Mouse (Mus musculus) mesoderm, embryonic 11.5 days (tissue): ENCODE results near the gene Slco3a1.
"Not testable (repeated sequence)": the region's sequence is repeated elsewhere in the genome, so short reads cannot be mapped to it uniquely, and the experiment has no call there.

Source experiments
- DNase-seq: peaks from one replicate; pipeline ENCODE4 v3.0.0-alpha.2; 2012; ENCODE audit warnings: low read depth, low spot score

Slco3a1 gene

GRCm38 (mm10) chr7:74429252-74429651 is 125.3 kb downstream of the Slco3a1 start:
- no peak for DNase-seq

DNA sequence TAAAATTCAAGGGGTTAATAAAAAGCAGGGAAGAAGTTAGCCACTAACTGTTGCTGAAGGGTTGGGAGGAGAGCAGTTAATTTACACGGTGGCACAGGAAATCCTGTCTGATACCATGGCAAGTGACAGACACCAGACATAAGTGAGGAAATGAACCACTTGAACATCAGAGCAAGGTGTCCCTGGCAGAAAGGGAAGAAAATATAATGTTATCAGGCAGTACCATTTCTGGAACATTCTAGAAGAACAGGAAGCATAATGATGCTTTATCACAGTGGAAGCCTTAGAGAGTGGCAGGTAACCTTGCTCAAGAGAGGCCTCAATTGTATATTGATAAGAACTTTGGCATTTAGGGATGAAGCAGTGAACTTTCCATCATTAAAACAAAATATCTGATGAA is 127.4 kb downstream of the Slco3a1 start:
- DNase-seq = no peak

GRCm38 (mm10) chr7:74425941-74426340 is 128.6 kb downstream of the Slco3a1 start:
- no peak for DNase-seq

DNA sequence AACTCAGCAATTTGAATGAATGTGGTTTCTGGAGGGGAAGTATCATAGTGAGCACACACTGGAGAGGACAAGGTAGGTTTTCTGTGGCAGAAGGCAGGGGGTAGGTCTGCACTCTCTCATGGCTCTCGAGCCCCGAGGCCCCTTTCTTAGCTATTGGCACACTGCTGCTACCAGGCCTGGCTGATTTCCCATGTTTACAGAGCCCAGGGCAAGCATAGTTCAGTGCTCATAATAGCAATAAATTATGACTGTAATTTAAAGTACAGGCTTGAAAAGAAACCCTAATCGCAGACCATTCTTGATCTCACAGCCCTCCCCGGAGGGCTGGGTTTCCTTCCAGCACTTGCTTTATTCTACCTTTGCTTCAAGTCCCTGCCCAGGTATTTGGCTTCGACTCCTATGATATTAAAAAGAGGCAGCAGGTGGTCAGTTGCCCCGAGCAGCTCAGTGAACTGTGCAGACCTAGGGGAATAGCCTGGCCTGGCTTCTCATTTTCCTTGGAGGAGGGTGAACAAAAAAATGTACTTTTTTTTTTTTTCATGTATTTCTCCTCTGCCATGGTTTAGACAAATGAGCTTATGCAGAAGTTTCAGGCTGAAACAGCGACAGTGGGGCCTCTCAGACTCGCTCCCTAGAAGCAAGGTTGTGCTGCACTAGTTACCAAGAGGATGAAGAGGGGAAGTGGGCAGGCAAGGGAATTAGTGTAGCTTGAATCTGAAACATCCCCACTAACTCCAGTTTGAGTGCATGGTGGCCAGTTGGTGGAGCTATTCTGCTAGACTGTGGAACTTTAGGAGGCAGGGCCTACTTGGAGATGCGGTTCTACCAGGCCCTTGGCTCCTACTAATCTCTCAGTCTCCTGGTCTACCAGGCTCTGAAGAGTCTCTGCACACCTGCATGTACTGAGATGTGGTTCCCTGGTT is 130.4 kb downstream of the Slco3a1 start:
- no peak for DNase-seq

GRCm38 (mm10) chr7:74423316-74423715 is 131.3 kb downstream of the Slco3a1 start:
- DNase-seq = no peak

- DNase-seq = no peak
These were observed 131.8 kb downstream of the Slco3a1 start for GRCm38 (mm10) chr7:74422731-74423130.

GRCm38 (mm10) chr7:74422002-74422401 is 132.6 kb downstream of the Slco3a1 start:
- DNase-seq = no peak

GRCm38 (mm10) chr7:74421591-74421990 is 133.0 kb downstream of the Slco3a1 start:
- no peak for DNase-seq

DNA sequence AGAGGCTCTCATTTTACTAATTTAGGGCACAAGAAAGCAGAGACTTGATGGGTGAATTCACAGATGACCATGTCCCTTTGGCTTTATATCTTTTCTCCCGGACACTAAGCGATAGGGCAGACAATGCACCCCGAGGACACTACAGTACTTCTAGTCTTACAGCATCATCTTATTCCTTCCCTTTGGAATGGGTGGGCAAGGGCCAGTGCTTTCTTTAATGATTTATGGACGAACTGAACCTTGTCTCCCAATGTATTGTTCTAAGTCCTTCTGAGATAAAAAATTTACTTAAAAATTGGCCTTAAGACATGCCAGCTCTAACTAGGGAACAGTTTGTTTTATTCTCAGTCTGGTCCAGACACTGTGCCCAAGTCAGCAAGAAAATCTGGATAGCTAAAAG is 134.9 kb downstream of the Slco3a1 start:
- no peak for DNase-seq

- peak; percentile 55 for DNase-seq
These were observed 137.6 kb downstream of the Slco3a1 start for GRCm38 (mm10) chr7:74417009-74417408.

DNA sequence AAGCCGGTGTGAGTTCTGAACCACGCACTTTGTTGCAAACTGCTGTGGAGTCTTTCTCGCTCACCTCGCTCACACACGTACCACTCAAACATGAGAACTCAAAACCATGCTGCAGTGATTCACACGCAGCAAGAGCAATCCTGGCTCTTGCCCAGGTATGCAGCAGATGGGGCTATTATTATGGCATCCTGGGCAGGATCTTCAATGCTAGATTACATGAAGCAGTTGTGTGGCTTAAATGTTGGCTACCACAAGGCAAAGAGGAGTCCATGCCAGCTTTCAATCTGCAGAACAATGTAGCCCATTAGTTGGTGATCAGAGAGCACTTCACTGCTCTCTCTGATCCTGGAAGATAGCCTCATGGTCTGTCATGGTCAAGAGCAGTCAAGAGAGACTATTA is 139.3 kb downstream of the Slco3a1 start:
- DNase-seq = no peak

- no peak for DNase-seq
These were observed 140.6 kb downstream of the Slco3a1 start for GRCm38 (mm10) chr7:74413738-74414716.

DNA sequence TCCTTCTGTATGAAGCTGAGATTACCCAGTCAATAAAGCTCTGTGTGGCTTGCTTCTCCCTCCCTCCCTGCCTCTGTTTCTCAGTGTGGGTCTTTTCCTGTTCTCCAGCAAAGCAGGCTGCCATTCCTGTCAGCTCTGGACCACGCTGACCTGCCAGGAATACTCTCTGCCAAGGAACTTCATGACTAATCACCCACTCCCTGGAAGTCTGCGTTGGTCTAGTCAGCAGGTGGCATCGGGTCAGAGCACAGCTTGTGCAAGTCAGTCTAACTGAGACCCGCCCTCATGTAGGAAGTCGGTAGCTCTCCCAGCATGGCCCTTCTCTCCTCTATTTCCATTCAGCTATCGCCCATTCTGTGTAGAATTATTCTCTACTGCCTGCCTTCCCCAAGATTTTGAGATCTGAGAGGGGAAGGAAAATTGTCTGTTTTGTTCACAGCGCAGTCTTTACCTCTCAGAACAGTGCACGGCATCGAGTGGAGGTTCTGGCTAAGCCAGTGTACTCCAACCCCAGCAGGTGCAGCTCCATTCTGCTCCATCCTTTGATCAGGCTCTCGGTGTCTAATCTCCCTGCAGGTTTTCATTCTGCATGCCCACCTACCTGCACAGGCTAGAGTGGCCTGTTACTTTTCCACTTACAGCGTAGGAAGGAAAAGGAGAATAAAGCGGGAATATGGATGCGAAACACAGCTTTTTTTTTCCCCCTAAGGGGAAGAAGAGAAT is 145.8 kb downstream of the Slco3a1 start:
- no peak for DNase-seq

DNA sequence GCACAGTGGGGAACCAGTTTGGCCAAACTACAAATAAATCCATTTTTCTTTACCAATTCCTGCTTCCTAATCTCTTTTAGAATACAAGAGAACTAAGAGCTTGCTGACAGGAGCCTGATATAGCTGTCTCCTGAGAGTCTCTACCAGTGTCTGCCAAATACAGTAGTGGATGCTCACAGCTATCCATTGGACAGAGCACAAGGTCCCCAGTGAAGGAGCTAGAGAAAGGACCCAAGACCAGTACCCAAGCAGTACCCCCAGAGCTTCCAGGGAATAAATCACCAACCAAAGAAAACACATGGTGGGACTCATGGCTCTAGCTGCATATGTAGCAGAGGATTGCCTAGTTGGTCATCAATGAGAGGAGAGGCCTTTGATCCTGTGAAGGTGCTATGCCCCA is 146.7 kb downstream of the Slco3a1 start:
- DNase-seq = not testable (repeated sequence)

DNA sequence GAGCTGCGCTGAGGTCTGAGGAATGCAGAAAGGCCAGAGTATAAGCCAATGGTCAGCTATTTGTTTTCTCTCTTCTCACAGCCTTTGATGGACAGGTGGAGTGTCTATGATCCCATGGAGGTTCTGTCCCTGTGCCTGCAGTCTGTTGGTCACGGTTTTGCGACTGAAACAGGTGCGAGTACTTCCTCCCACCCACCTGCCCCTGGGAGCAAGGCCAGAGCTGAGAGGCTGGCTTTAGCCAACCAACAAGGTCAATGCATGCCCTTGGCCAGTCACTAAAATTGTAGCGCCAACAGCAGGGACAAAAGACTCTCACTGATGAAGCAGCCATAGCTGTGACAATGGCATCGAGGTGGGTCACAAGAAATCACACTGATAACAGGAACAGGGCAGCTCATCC is 154.9 kb downstream of the Slco3a1 start:
- DNase-seq = no peak

DNA sequence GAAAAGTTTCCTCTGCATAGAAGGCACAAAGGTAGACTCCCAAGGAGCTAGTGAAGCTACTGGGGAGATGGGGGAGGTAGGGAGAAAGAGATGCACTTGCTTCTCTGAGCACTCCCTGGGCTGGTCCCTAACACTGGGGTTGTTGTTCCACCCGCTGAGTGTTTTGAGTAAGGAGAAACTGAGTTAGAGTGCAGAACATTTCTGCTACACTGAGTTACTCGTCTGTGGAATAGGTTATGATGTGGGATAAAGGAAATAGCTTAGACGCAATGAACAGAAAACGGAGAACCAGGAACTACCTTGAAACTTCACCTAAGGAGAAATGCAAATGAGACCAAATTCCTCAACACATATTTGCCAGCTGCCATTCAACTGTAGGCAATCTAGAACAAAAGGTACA is 155.4 kb downstream of the Slco3a1 start:
- DNase-seq = no peak

DNA sequence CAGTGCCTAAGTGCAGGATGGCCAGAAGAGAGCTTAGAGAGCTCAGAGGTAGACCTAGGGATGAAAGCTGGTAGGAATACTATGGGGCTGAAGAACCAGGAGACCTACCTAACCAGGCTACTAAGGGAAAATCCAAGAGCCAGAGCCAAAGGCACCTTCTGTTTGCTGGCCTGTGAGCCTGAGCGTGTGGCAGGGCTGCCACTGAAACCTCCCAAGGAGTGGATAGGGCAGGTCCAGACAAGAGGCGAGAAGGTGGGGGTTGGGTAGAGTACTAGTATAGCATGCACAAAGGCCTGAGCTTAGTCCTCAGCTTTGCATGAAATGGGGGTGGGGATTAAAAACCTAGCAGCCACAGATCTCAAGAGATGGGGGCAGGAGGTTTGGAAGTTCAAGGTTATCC is 156.3 kb downstream of the Slco3a1 start:
- no peak for DNase-seq

GRCm38 (mm10) chr7:74391451-74391873 is 163.1 kb downstream of the Slco3a1 start:
- no peak for DNase-seq

GRCm38 (mm10) chr7:74389570-74389969 is 165.0 kb downstream of the Slco3a1 start:
- no peak for DNase-seq

GRCm38 (mm10) chr7:74386257-74386656 is 168.3 kb downstream of the Slco3a1 start:
- no peak for DNase-seq

DNA sequence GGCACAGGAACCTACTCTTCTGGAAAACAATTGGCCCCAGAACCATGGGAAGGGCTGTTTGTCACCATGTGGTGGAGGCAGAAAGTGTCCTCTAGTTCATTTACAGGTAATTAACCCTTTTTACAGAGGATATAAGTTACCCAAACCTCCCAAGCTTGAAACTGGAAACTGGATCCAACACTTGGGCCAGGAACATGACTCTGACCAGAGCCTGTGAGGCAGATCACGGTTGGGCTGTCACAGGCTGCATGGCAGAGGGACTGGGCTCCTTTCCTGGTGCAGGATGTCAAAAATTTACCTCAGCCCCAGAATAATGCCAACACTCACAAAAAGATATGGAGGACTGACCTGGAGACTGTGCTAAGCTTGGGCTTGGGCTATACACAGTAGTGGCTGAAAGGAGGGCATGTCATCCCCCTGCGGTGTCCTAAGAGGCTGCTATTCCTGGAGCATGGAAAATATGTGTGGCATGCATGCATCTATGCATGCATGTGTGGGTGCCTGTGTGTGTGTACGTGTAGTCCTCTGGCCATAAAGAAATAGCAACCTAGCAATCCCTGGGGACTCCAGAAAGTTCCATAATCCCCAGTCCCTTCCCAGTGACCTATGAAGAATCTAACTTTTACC is 171.4 kb downstream of the Slco3a1 start:
- DNase-seq = no peak
